Mouse (Mus musculus): Measurements from ENCODE around the gene H2-M10.2.

Gene H2-M10.2

DNA sequence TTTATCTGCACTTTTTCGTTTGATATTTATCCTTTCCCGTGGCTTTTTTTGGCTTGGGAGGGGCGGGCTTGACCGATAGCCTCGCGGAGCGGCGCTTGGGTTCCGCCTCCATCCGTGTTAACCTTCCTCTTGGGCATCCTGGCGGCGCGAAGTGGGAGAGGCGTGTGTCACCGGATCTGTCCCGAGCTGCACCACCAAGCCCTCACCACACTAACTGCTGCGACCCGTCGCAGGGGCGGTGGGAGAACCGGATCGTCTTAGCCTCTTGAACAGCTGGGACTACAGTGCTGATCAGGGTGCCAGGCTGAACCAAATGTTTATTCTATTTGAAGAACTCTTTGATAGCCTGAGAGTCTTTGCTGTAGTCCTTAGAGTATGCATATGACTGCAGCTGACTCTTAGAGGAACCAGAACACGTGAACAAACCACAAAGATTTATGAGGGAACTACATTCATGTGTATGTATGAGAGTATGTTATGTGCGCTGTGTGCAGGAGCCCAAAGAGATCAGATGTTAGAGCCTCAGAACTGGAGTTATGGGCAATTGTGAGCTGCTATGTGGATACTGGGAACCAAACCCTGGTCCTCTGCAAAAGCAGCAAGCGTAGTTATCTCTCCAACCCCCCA is 33.9 kb downstream of the H2-M10.2 start:
- DNase-seq: peak; percentile 50 to 56

- DNase-seq: no peak
Observed at GRCm38 (mm10) chr17:36248886-36249285, 37.4 kb downstream of the H2-M10.2 start.

GRCm38 (mm10) chr17:36245741-36246140 is 40.5 kb downstream of the H2-M10.2 start:
- no peak for DNase-seq

GRCm38 (mm10) chr17:36244031-36244430 is 42.3 kb downstream of the H2-M10.2 start:
- no peak for DNase-seq

DNA sequence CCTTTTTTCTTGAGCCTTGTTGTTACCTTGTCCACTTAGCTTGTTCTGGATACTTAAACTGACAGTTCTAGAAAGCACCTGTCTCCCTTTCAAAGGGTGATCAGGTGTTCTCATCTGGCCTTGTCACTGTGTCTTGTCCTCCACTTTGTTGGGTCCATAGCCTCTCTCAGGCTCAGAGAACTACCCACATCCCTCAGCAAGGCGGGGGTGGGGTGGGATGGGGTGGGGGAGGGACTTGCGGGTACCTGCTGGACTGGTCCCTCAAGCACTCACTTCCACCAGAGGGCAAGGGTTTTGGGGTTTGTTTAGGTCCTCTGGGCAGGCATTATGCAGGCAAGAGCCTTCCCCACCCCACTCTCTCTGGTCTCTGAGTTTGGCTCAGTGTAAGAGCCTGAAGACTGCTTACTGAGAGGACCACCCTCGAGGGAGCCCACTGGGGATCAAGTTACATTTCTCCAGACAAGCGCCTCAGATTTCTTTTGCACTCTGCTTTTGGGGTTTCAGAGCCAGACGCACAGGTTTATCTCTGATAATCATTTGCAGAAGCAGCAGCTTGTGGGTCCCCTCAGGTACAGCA is 45.6 kb downstream of the H2-M10.2 start:
- DNase-seq: no peak

- peak; percentile 29 to 32 for DNase-seq
Observed at GRCm38 (mm10) chr17:36237321-36237921, 48.9 kb downstream of the H2-M10.2 start.

DNA sequence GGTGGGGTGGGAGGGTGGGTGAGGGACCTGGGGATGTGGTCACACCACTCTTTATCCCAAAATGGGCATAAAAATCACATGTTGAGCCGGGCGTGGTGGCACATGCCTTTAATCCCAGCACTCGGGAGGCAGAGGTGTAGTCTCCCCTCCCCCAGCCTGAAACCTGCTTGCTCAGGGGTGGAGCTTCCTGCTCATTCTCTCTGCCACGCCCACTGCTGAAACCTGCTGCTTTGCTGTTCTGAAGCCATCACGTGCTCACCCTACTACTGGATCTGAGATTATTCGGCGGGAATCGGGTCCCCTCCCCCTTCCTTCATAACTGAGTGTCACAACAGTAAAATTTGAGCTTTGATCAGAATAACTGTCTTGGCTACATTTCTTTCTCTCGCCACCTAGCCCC is 51.0 kb downstream of the H2-M10.2 start:
- DNase-seq: peak in 1 of 2 experiments; percentile 39

All from B cell, adult 2 months (primary cell).